Mouse (Mus musculus): ENCODE data around the gene Nme2. TPM values are rescaled to one million over a fixed set of nuclear protein-coding genes. Genes with fewer than 3 reads are reported as not detected.
"Not testable (repeated sequence)": the region's sequence is repeated elsewhere in the genome, so short reads cannot be mapped to it uniquely, and the experiment has no call there.

The Nme2 gene
- total and polyA plus RNA-seq, 2 experiments from 2014 or later = 195 to 299 TPM

GRCm38 (mm10) chr11:93954738-93955255, 1.3 kb downstream of the Nme2 start:
- H3K27ac ChIP-seq (ENCODE audit: low read depth, low read length) = peak overlapping the region; percentile 81
- H3K4me2 ChIP-seq (ENCODE audit: low read depth) = peak overlapping the region; percentile 86
- 0 out of 2 replicates have a peak, but pooled peaks cover 7% of the 10 kb centered on the region for H3K4me1 ChIP-seq (ENCODE audit: insufficient read depth)
- peak overlapping the region; percentile 73 for H3K9ac ChIP-seq
- peak; percentile 16; the same call in 1 of the 2 replicates for ATAC-seq
- H3K9me3 ChIP-seq (ENCODE audit: low read length) = no peaks in the 10 kb centered on the region
- H3K27me3 ChIP-seq (ENCODE audit: insufficient read depth, low read length) = no peaks in the 10 kb centered on the region
- peak overlapping the region; percentile 62 for H3K4me3 ChIP-seq (ENCODE audit: low read depth, low read length)
- TF ChIP-seq CTCF (IDR thresholded peaks at IDR 0.05; ENCODE audit: low read depth) = no peak
- 43% methylated on average over 13 of the region's 13 CpGs for WGBS
- no peak for DNase-seq
- H3K36me3 ChIP-seq (ENCODE audit: insufficient read depth) = peaks cover 35% of the 10 kb centered on the region

- no peak overlapping the region for H3K4me2 ChIP-seq (ENCODE audit: low read depth)
- TF ChIP-seq CTCF (IDR thresholded peaks at IDR 0.05; ENCODE audit: low read depth) = no peak
- H3K36me3 ChIP-seq (ENCODE audit: insufficient read depth) = peaks cover 26% of the 10 kb centered on the region
- no peak overlapping the region for H3K27ac ChIP-seq (ENCODE audit: low read depth, low read length)
- H3K9ac ChIP-seq = no peak overlapping the region
- no peak for DNase-seq
- 0 out of 2 replicates have a peak, but pooled peaks cover 7% of the 10 kb centered on the region for H3K4me1 ChIP-seq (ENCODE audit: insufficient read depth)
- WGBS = 65% methylated on average over 5 of the region's 5 CpGs
- ATAC-seq = no peak
- H3K4me3 ChIP-seq (ENCODE audit: low read depth, low read length) = no peak overlapping the region
- H3K27me3 ChIP-seq (ENCODE audit: insufficient read depth, low read length) = no peaks in the 10 kb centered on the region
- H3K9me3 ChIP-seq (ENCODE audit: low read length) = no peaks in the 10 kb centered on the region
Measured at GRCm38 (mm10) chr11:93952376-93952775, 3.7 kb downstream of the Nme2 start.

- Histone ChIP-seq H3K9me3 (ENCODE audit: low read length) (no peaks in the 10 kb centered on the region), H3K4me1 (ENCODE audit: insufficient read depth) (0 out of 2 replicates have a peak, but pooled peaks cover 3% of the 10 kb centered on the region), H3K4me2 (ENCODE audit: low read depth) (no peak overlapping the region), H3K9ac (no peak overlapping the region), H3K4me3 (ENCODE audit: low read depth, low read length) (no peak overlapping the region), H3K27me3 (ENCODE audit: insufficient read depth, low read length) (no peaks in the 10 kb centered on the region), H3K36me3 (ENCODE audit: insufficient read depth) (peaks cover 29% of the 10 kb centered on the region), H3K27ac (ENCODE audit: low read depth, low read length) (no peak overlapping the region)
- DNase-seq (no peak), ATAC-seq (no peak)
- 93% methylated on average over 1 of the region's 1 CpGs for WGBS
- TF ChIP-seq CTCF (IDR thresholded peaks at IDR 0.05; ENCODE audit: low read depth) = no peak
Measured at GRCm38 (mm10) chr11:93950045-93950444, 6.0 kb downstream of the Nme2 start.

- no peaks in the 10 kb centered on the region for H3K27me3 ChIP-seq (ENCODE audit: insufficient read depth, low read length)
- no peak for DNase-seq
- no peak for ATAC-seq
- H3K4me1 ChIP-seq (ENCODE audit: insufficient read depth) = 0 out of 2 replicates have a peak, but pooled peaks cover 3% of the 10 kb centered on the region
- H3K27ac ChIP-seq (ENCODE audit: low read depth, low read length) = no peak overlapping the region
- H3K4me2 ChIP-seq (ENCODE audit: low read depth) = no peak overlapping the region
- no peak overlapping the region for H3K9ac ChIP-seq
- no peak for TF ChIP-seq CTCF (IDR thresholded peaks at IDR 0.05; ENCODE audit: low read depth)
- 87% methylated on average over 9 of the region's 9 CpGs for WGBS
- peaks cover 27% of the 10 kb centered on the region for H3K36me3 ChIP-seq (ENCODE audit: insufficient read depth)
- H3K9me3 ChIP-seq (ENCODE audit: low read length) = no peaks in the 10 kb centered on the region
- H3K4me3 ChIP-seq (ENCODE audit: low read depth, low read length) = no peak overlapping the region
Measured at GRCm38 (mm10) chr11:93948887-93949567, 7.0 kb downstream of the Nme2 start.

GRCm38 (mm10) chr11:93944986-93945385, 11.1 kb downstream of the Nme2 start:
- no peak overlapping the region for H3K4me3 ChIP-seq (ENCODE audit: low read depth, low read length)
- TF ChIP-seq CTCF (IDR thresholded peaks at IDR 0.05; ENCODE audit: low read depth) = no peak
- no peaks in the 10 kb centered on the region for H3K27me3 ChIP-seq (ENCODE audit: insufficient read depth, low read length)
- no peaks in the 10 kb centered on the region for H3K4me1 ChIP-seq (ENCODE audit: insufficient read depth)
- no peak overlapping the region for H3K27ac ChIP-seq (ENCODE audit: low read depth, low read length)
- no peak overlapping the region for H3K9ac ChIP-seq
- H3K4me2 ChIP-seq (ENCODE audit: low read depth) = no peak overlapping the region
- no peak for ATAC-seq
- 72% methylated on average over 3 of the region's 3 CpGs for WGBS
- no peak for DNase-seq
- H3K9me3 ChIP-seq (ENCODE audit: low read length) = no peaks in the 10 kb centered on the region
- H3K36me3 ChIP-seq (ENCODE audit: insufficient read depth) = peaks cover 26% of the 10 kb centered on the region

GRCm38 (mm10) chr11:93940906-93941305, 15.2 kb downstream of the Nme2 start:
- Histone ChIP-seq H3K27me3 (ENCODE audit: insufficient read depth, low read length) (no peaks in the 10 kb centered on the region), H3K27ac (ENCODE audit: low read depth, low read length) (no peak overlapping the region), H3K4me1 (ENCODE audit: insufficient read depth) (no peaks in the 10 kb centered on the region), H3K36me3 (ENCODE audit: insufficient read depth) (peaks cover 29% of the 10 kb centered on the region), H3K9me3 (ENCODE audit: low read length) (no peaks in the 10 kb centered on the region), H3K9ac (no peak overlapping the region), H3K4me3 (ENCODE audit: low read depth, low read length) (no peak overlapping the region), H3K4me2 (ENCODE audit: low read depth) (no peak overlapping the region)
- no peak for ATAC-seq
- TF ChIP-seq CTCF (IDR thresholded peaks at IDR 0.05; ENCODE audit: low read depth) = no peak
- 91% methylated on average over 2 of the region's 2 CpGs for WGBS
- DNase-seq = no peak

GRCm38 (mm10) chr11:93929106-93929505, 27.0 kb downstream of the Nme2 start:
- peaks cover 66% of the 10 kb centered on the region for H3K36me3 ChIP-seq (ENCODE audit: insufficient read depth)
- no peaks in the 10 kb centered on the region for H3K27me3 ChIP-seq (ENCODE audit: insufficient read depth, low read length)
- no peaks in the 10 kb centered on the region for H3K4me1 ChIP-seq (ENCODE audit: insufficient read depth)
- H3K4me2 ChIP-seq (ENCODE audit: low read depth) = no peak overlapping the region
- no peak overlapping the region for H3K9ac ChIP-seq
- TF ChIP-seq CTCF (IDR thresholded peaks at IDR 0.05; ENCODE audit: low read depth) = no peak
- ATAC-seq (no peak), DNase-seq (no peak)
- H3K9me3 ChIP-seq (ENCODE audit: low read length) = no peaks in the 10 kb centered on the region
- H3K27ac ChIP-seq (ENCODE audit: low read depth, low read length) = no peak overlapping the region
- H3K4me3 ChIP-seq (ENCODE audit: low read depth, low read length) = no peak overlapping the region

GRCm38 (mm10) chr11:93915019-93915418, 41.0 kb downstream of the Nme2 start:
- not testable (repeated sequence) for H3K9ac ChIP-seq; H3K27me3 ChIP-seq (ENCODE audit: insufficient read depth, low read length); H3K4me1 ChIP-seq (ENCODE audit: insufficient read depth); H3K9me3 ChIP-seq (ENCODE audit: low read length); H3K4me3 ChIP-seq (ENCODE audit: low read depth, low read length); H3K4me2 ChIP-seq (ENCODE audit: low read depth); H3K27ac ChIP-seq (ENCODE audit: low read depth, low read length); DNase-seq; ATAC-seq
- H3K36me3 ChIP-seq (ENCODE audit: insufficient read depth) = peaks cover 33% of the 10 kb centered on the region
- 97% methylated on average over 2 of the region's 2 CpGs for WGBS
